Mouse (Mus musculus) thymus, adult 2 months (tissue): ENCODE data around the gene Olfr279.

Source experiments
- CTCF ChIP-seq: fragments of 200-500 bp; IDR thresholded peaks from 2 replicates; pipeline ENCODE4 v1.5.1; 2012; ENCODE audit warnings: mild to moderate bottlenecking, control low read depth, low read length, moderate library complexity, borderline replicate concordance; ENCODE audit not compliant: control insufficient read depth, poor library complexity, insufficient read depth; ENCODE audit errors: extremely low read depth
- POLR2A ChIP-seq: fragments of 200-500 bp; IDR thresholded peaks from 2 replicates; pipeline ENCODE4 v1.6.1; 2012; ENCODE audit warnings: mild to moderate bottlenecking, low read length, control low read depth, moderate library complexity; ENCODE audit not compliant: control insufficient read depth, poor library complexity, insufficient read depth; ENCODE audit errors: extremely low read depth

DNA sequence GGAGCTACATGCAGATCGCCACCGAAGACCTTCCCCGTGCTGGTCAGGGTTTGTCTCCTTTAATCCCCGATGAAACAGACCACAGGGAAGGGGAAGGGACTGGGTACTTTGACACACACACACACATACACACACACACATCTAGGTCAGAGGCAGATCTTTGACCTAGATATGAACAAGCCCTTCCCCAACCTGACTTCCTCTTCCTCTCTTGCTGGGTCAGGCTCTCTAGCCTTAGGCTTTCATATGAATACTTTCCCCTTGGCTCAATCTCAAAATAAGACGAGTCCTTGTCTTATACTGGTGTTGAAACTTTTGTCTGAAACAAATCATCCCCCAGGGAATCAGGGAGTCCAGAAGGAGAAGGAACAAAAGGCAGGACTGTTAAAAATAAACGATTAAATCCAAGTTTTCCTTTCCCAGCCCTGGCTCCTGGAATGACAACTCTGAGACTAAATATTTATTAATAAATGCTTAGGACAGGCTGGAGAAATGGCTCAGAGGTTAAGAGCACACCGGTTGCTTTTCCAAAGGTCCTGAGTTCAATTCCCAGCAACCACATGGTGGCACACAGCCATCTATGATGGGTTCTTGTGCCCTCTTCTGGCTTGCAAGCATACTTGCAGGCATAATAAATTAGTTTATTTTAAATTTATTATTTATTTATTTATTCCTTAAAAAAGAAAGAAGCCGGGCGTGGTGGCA, 14.2 kb downstream of the Olfr279 start:
- no peak for TF ChIP-seq POLR2A
- TF ChIP-seq CTCF, result no peak
